Mouse (Mus musculus): ENCODE measurements at regions not wholly inside any gene's neighbourhood (a gene's known extent, or its start where the extent isn't known, plus 50 kb on each side); places are given as distances from the start of the nearest gene placed in this dataset.
A peak's percentile ranks its signal among the peaks of the same experiment; 100 is the strongest.

GRCm38 (mm10) chr4:106244826-106245510 is 71.0 kb upstream of the Usp24 start:
- no peak for DNase-seq

- DNase-seq: no peak
Measured at GRCm38 (mm10) chr4:106246695-106247094, 69.3 kb upstream of the Usp24 start.

- DNase-seq: no peak
Measured at GRCm38 (mm10) chr4:106247398-106247797, 68.6 kb upstream of the Usp24 start.

GRCm38 (mm10) chr4:106248272-106248671 is 67.7 kb upstream of the Usp24 start:
- DNase-seq: no peak

GRCm38 (mm10) chr4:106249028-106249782 is 66.8 kb upstream of the Usp24 start:
- DNase-seq: no peak

- DNase-seq: no peak
Measured at GRCm38 (mm10) chr4:106250048-106250447, 66.0 kb upstream of the Usp24 start.

GRCm38 (mm10) chr4:106251430-106251829 is 64.6 kb upstream of the Usp24 start:
- DNase-seq: no peak

GRCm38 (mm10) chr4:106252946-106253345 is 63.1 kb upstream of the Usp24 start:
- DNase-seq: no peak

- no peak for DNase-seq
Measured at GRCm38 (mm10) chr4:106254761-106255475, 61.1 kb upstream of the Usp24 start.

- peak; percentile 47 for DNase-seq
Measured at GRCm38 (mm10) chr4:106255959-106256609, 59.9 kb upstream of the Usp24 start.

GRCm38 (mm10) chr4:106261404-106261803 is 54.6 kb upstream of the Usp24 start:
- no peak for DNase-seq

GRCm38 (mm10) chr4:106261901-106262560 is 54.0 kb upstream of the Usp24 start:
- no peak for DNase-seq

GRCm38 (mm10) chr4:106262751-106263725 is 53.0 kb upstream of the Usp24 start:
- DNase-seq: no peak

Data from adrenal gland, postnatal 25 days (tissue).